Mouse (Mus musculus): Measurements from ENCODE around the gene Atmin. TPM values are rescaled to one million over a fixed set of nuclear protein-coding genes. Genes with fewer than 3 reads are reported as not detected.

Gene Atmin
- 31.6 TPM for polyA plus RNA-seq (2017; shearing (Covaris generic))

DNA sequence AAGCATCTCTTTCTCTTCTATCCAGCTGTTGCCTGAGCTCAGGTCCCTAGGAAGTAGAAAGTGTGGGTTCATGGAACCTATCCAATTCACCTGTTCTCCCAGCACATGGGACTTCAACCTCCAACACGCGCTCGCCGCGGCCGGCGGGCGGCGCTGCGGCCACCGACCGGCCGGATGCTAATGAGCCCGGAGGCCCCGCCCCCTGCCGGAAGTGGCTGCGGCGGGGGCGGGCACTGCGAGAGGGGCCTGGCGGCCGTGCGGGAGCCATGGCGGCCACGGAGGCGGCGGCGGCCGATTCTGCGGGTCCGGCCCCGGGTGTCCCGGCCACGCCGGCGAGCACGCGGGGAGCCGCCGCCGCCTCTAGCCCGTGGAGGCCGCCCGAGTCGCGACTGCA is at the start of gene Atmin:
Gene Atmin (plus strand): TSS at position 233 of the 394 bp plus-strand sequence.

DNA sequence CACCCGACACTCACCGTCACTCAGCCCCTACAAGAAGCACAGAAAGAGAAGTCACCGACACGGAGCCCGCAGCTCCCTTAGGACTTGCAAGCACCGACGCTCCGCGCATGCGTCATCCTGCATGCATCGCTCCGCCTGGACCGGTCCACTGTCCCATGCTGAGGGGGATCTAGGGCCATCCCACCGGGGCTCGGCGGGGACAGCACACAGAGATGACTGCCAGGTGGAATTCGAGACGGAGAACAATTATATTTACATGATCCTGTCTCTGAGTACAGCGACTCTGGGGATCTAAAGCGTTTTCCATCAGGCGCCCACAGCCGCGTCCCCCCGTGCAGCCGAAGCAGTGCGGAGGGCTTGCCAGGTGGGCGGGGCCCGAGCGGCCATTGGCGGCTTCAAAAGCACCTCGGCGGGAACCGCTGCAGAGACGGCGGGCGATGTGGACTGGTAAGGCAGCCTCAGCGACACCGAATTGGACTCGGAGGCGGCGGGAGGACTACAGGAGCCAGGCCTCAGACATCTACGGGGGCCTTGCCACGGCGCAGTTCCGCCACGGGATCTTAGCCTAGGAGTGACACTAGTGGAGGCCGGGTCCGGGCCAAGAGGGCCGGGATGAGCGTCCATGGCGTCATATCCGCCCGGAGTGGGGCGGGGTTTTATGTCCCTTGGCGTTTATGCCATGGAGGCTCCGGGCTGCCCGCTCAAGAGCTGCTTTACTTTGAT is 21.7 kb upstream of the Atmin start, which contains the start of the genes Cmc2 and Cenpn:
Gene Cmc2 (minus strand): TSS at position 119 of the 723 bp plus-strand sequence.
Gene Cenpn (plus strand): TSS at position 394 of the 723 bp plus-strand sequence.

DNA sequence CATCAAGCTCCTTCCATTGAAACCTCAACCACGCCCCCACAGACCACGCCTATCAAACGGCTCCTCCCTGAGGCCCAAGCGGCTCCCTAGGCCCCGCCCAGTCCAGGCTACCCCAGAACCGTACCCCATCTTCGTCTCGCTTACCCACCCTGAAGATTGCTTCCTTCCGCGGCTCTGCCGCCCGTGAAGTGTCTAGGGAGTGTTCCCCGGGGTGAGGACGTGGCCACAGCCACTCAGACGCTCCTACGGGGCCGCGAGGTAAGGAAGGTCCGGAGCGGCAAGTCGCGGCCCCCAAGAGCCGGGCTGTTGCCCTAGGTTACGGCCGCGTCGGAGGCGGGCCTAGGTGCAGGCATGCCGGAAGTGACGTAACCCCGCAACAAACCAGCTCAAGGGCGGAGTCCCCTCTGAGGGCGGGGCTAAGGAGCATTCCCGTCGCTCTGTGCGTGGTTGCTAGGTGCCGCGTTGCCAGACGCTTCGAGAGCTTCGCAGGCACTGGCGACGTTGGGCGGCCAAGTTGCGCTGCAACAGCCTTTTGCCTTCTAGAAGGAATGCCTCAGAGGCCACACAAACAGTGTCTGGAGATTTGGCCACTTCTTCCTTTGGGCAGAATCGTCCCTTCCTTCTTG is 35.6 kb downstream of the Atmin start, which contains the start of gene 1700030J22Rik:
Gene 1700030J22Rik (minus strand): TSS at position 329 of the 626 bp plus-strand sequence.

GRCm38 (mm10) chr8:116993095-116993867 is 50.1 kb downstream of the Atmin start, which contains the start of gene Gcsh:
TSS of gene Gcsh (minus strand) at chr8:116993537.

Other genes starting within 250 kb of the Atmin start
- gene Cdyl2, start 210.4 kb upstream of the Atmin start, polyA plus RNA-seq (2017; shearing (Covaris generic)): 19.7 TPM
- gene Cmc2, start 21.9 kb upstream of the Atmin start, polyA plus RNA-seq (2017; shearing (Covaris generic)): 22.3 TPM
- gene Cenpn, start 21.7 kb upstream of the Atmin start, polyA plus RNA-seq (2017; shearing (Covaris generic)): 2.3 TPM
- not detected for gene 1700030J22Rik, start 35.6 kb downstream of the Atmin start, polyA plus RNA-seq (2017; shearing (Covaris generic))
- gene Gcsh, start 50.1 kb downstream of the Atmin start, polyA plus RNA-seq (2017; shearing (Covaris generic)): 30.1 TPM
- 0.24 TPM for gene Pkd1l2, start 139.1 kb downstream of the Atmin start, polyA plus RNA-seq (2017; shearing (Covaris generic))
- not detected for gene Bco1, start 152.5 kb downstream of the Atmin start, polyA plus RNA-seq (2017; shearing (Covaris generic))
- 2.3 TPM for gene Gan, start 214.7 kb downstream of the Atmin start, polyA plus RNA-seq (2017; shearing (Covaris generic))

All from CD4-positive, CD25-positive, alpha-beta regulatory T cell (primary cell).